Comparison of ENCODE assay signal across 8 mouse cellular contexts in genomic region chr12:113154747-113155075, GRCm38 (mm10). TPM values are rescaled to one million over a fixed set of nuclear protein-coding genes. Genes with fewer than 3 reads are reported as not detected.
DNase-seq lines count a peak whose midpoint lies in the region; ATAC-seq lines count a peak whose summit lies in the region.

No protein-coding gene starts in this region.

- no peak for ATAC-seq in megakaryocyte, adult 5-6 weeks (ENCODE audit: poor library complexity, severe bottlenecking)
- no peak for ATAC-seq in forebrain, embryonic 13.5 days
- no peak for ATAC-seq in limb, embryonic 13.5 days (ENCODE audit: low FRiP score, low read depth)
- ATAC-seq in stomach, embryonic 14.5 days (ENCODE audit: insufficient number of reproducible peaks, insufficient read depth, low FRiP score, low read depth) = no peak

- H3K4me2 ChIP-seq in forebrain, embryonic 13.5 days = peak overlapping the region; percentile 92
- peak overlapping the region; percentile 90 for H3K4me2 ChIP-seq in limb, embryonic 13.5 days (replicated peaks)
- peak overlapping the region; percentile 87 for H3K4me2 ChIP-seq in stomach, embryonic 14.5 days (replicated peaks; ENCODE audit: low read depth, low read length)

- H3K36me3 ChIP-seq in megakaryocyte, embryonic 14.5 days (replicated peaks; ENCODE audit: low read length) = peaks cover 15% of the 10 kb centered on the region
- H3K36me3 ChIP-seq in forebrain, embryonic 13.5 days (ENCODE audit: poor library complexity, severe bottlenecking) = no peaks in the 10 kb centered on the region
- peaks cover 9% of the 10 kb centered on the region for H3K36me3 ChIP-seq in limb, embryonic 13.5 days
- H3K36me3 ChIP-seq in stomach, embryonic 14.5 days (ENCODE audit: control insufficient read depth, insufficient read depth, low read length) = no peaks in the 10 kb centered on the region

- no peaks in the 10 kb centered on the region for H3K9me3 ChIP-seq in megakaryocyte, embryonic 14.5 days
- no peaks in the 10 kb centered on the region for H3K9me3 ChIP-seq in forebrain, embryonic 13.5 days (replicated peaks)
- no peaks in the 10 kb centered on the region for H3K9me3 ChIP-seq in limb, embryonic 13.5 days
- no peaks in the 10 kb centered on the region for H3K9me3 ChIP-seq in stomach, embryonic 14.5 days (ENCODE audit: control insufficient read depth, low read depth, low read length)

- H3K27me3 ChIP-seq in megakaryocyte, embryonic 14.5 days (replicated peaks) = peaks cover 32% of the 10 kb centered on the region
- H3K27me3 ChIP-seq in forebrain, embryonic 13.5 days = peaks cover 38% of the 10 kb centered on the region
- peaks cover 44% of the 10 kb centered on the region for H3K27me3 ChIP-seq in limb, embryonic 13.5 days
- 0 out of 2 replicates have a peak, but pooled peaks cover 3% of the 10 kb centered on the region for H3K27me3 ChIP-seq in stomach, embryonic 14.5 days (ENCODE audit: control insufficient read depth, insufficient read depth, low read length)

- no peak for DNase-seq in c-Kit-positive CD71-positive TER-119-positive erythroid progenitor cells, embryonic 14.5 days (ENCODE audit: low spot score)
- no peak for DNase-seq in MN1 (ENCODE audit: low spot score)
- DNase-seq in gastrocnemius, adult 8-10 months (ENCODE audit: low spot score in 2 of 2) = no peak

- H3K27ac ChIP-seq in forebrain, embryonic 13.5 days = no peak overlapping the region
- no peak overlapping the region for H3K27ac ChIP-seq in limb, embryonic 13.5 days
- peak overlapping the region; percentile 80; the same call in 1 of the 2 replicates for H3K27ac ChIP-seq in stomach, embryonic 14.5 days (ENCODE audit: low read length)

- H3K4me3 ChIP-seq in megakaryocyte, embryonic 14.5 days (replicated peaks) = peak overlapping the region; percentile 97
- peak overlapping the region; percentile 61; the same call in 1 of the 2 replicates for H3K4me3 ChIP-seq in forebrain, embryonic 13.5 days
- H3K4me3 ChIP-seq in limb, embryonic 13.5 days = peak overlapping the region; percentile 65
- peak overlapping the region; percentile 34; the same call in 1 of the 2 replicates for H3K4me3 ChIP-seq in stomach, embryonic 14.5 days (ENCODE audit: low read depth, low read length)

- peaks cover 62% of the 10 kb centered on the region for H3K4me1 ChIP-seq in megakaryocyte, embryonic 14.5 days
- peaks cover 35% of the 10 kb centered on the region for H3K4me1 ChIP-seq in forebrain, embryonic 13.5 days
- H3K4me1 ChIP-seq in limb, embryonic 13.5 days = peaks cover 33% of the 10 kb centered on the region
- H3K4me1 ChIP-seq in stomach, embryonic 14.5 days (ENCODE audit: control insufficient read depth, insufficient read depth, low read length) = peaks cover 13% of the 10 kb centered on the region

- H3K9ac ChIP-seq in forebrain, embryonic 13.5 days = no peak overlapping the region
- peak overlapping the region; percentile 70; the same call in 1 of the 2 replicates for H3K9ac ChIP-seq in limb, embryonic 13.5 days
- H3K9ac ChIP-seq in stomach, embryonic 14.5 days (replicated peaks; ENCODE audit: low read depth, low read length) = no peak overlapping the region

- 80% methylated on average over 6 of the region's 6 CpGs for WGBS in forebrain, embryonic 13.5 days
- 73% methylated on average over 6 of the region's 6 CpGs for WGBS in limb, embryonic 13.5 days
- WGBS in stomach, embryonic 14.5 days = 77% methylated on average over 6 of the region's 6 CpGs

RNA-seq across cellular contexts. Expression of gene Tedc1, which starts 1.5 kb away (rescaled TPM):
- polyA plus RNA-seq in megakaryocyte, embryonic 14.5 days (2012; ENCODE audit: insufficient read depth, low replicate concordance) = 2.0 and 7.6 TPM in 2 replicates
- 3.6 and 3.7 TPM in 2 replicates for total RNA-seq in megakaryocyte, adult 5-6 weeks (2015)
- 12.3 and 13.0 TPM in 2 replicates for total RNA-seq in megakaryocyte, adult 5-6 weeks (2017)
- 32.2 and 41.2 TPM in 2 replicates for polyA plus RNA-seq in forebrain, embryonic 13.5 days (2015; fragmentation: Nextera tagmentation; extraction: Ambion mirVana)
- polyA plus RNA-seq in limb, embryonic 13.5 days (2015; fragmentation: Nextera tagmentation; extraction: Ambion mirVana) = 35.5 and 36.6 TPM in 2 replicates
- polyA plus RNA-seq in stomach, embryonic 14.5 days (2014; fragmentation: Nextera tagmentation; extraction: Ambion mirVana) = 29.2 and 34.7 TPM in 2 replicates
- under 1 TPM in 1 of 4 experiments, not detected in 3; 0.22 TPM for total RNA-seq in gastrocnemius, adult 8-10 months (2022)

RNA-seq across cellular contexts. Expression of gene Crip1, which starts 8.6 kb away (rescaled TPM):
- 12.3 and 39.8 TPM in 2 replicates for polyA plus RNA-seq in megakaryocyte, embryonic 14.5 days (2012; ENCODE audit: insufficient read depth, low replicate concordance)
- total RNA-seq in megakaryocyte, adult 5-6 weeks (2015) = 2,464 and 2,556 TPM in 2 replicates
- total RNA-seq in megakaryocyte, adult 5-6 weeks (2017) = 1,998 and 2,176 TPM in 2 replicates
- polyA plus RNA-seq in forebrain, embryonic 13.5 days (2015; fragmentation: Nextera tagmentation; extraction: Ambion mirVana) = 35.9 and 40.0 TPM in 2 replicates
- 147 and 154 TPM in 2 replicates for polyA plus RNA-seq in limb, embryonic 13.5 days (2015; fragmentation: Nextera tagmentation; extraction: Ambion mirVana)
- 233 and 261 TPM in 2 replicates for polyA plus RNA-seq in stomach, embryonic 14.5 days (2014; fragmentation: Nextera tagmentation; extraction: Ambion mirVana)
- total RNA-seq in gastrocnemius, adult 8-10 months (2022) = 10 to 100 TPM; 53.0 to 78.6 (median 58.5) TPM

RNA-seq across cellular contexts. Expression of gene Crip2, which starts 14.7 kb away (rescaled TPM):
- 6.1 and 14.4 TPM in 2 replicates for polyA plus RNA-seq in megakaryocyte, embryonic 14.5 days (2012; ENCODE audit: insufficient read depth, low replicate concordance)
- 0.38 and 2.0 TPM in 2 replicates for total RNA-seq in megakaryocyte, adult 5-6 weeks (2015)
- total RNA-seq in megakaryocyte, adult 5-6 weeks (2017) = 2.1 TPM in 1 of 2 replicates, not detected in the other
- polyA plus RNA-seq in forebrain, embryonic 13.5 days (2015; fragmentation: Nextera tagmentation; extraction: Ambion mirVana) = 314 and 328 TPM in 2 replicates
- 70.0 and 70.4 TPM in 2 replicates for polyA plus RNA-seq in limb, embryonic 13.5 days (2015; fragmentation: Nextera tagmentation; extraction: Ambion mirVana)
- 118 and 124 TPM in 2 replicates for polyA plus RNA-seq in stomach, embryonic 14.5 days (2014; fragmentation: Nextera tagmentation; extraction: Ambion mirVana)
- 10 to 100 TPM; 22.0 to 27.4 (median 24.3) TPM for total RNA-seq in gastrocnemius, adult 8-10 months (2022)

RNA-seq across cellular contexts. Expression of gene Tmem121, which starts 31.0 kb away (rescaled TPM):
- polyA plus RNA-seq in megakaryocyte, embryonic 14.5 days (2012; ENCODE audit: insufficient read depth, low replicate concordance) = not detected in 2 replicates
- 0.69 TPM in 1 of 2 replicates, not detected in the other for total RNA-seq in megakaryocyte, adult 5-6 weeks (2015)
- not detected in 2 replicates for total RNA-seq in megakaryocyte, adult 5-6 weeks (2017)
- polyA plus RNA-seq in forebrain, embryonic 13.5 days (2015; fragmentation: Nextera tagmentation; extraction: Ambion mirVana) = 23.9 and 27.8 TPM in 2 replicates
- polyA plus RNA-seq in limb, embryonic 13.5 days (2015; fragmentation: Nextera tagmentation; extraction: Ambion mirVana) = 21.2 and 23.4 TPM in 2 replicates
- polyA plus RNA-seq in stomach, embryonic 14.5 days (2014; fragmentation: Nextera tagmentation; extraction: Ambion mirVana) = 6.3 and 7.2 TPM in 2 replicates
- not detected for total RNA-seq in gastrocnemius, adult 8-10 months (2022)

RNA-seq across cellular contexts. Expression of gene Mta1, which starts 56.6 kb away (rescaled TPM):
- polyA plus RNA-seq in megakaryocyte, embryonic 14.5 days (2012; ENCODE audit: insufficient read depth, low replicate concordance) = 120 and 145 TPM in 2 replicates
- total RNA-seq in megakaryocyte, adult 5-6 weeks (2015) = 32.0 and 35.5 TPM in 2 replicates
- 14.5 and 21.4 TPM in 2 replicates for total RNA-seq in megakaryocyte, adult 5-6 weeks (2017)
- 19.5 and 20.2 TPM in 2 replicates for polyA plus RNA-seq in forebrain, embryonic 13.5 days (2015; fragmentation: Nextera tagmentation; extraction: Ambion mirVana)
- 17.8 and 18.7 TPM in 2 replicates for polyA plus RNA-seq in limb, embryonic 13.5 days (2015; fragmentation: Nextera tagmentation; extraction: Ambion mirVana)
- 18.7 and 21.8 TPM in 2 replicates for polyA plus RNA-seq in stomach, embryonic 14.5 days (2014; fragmentation: Nextera tagmentation; extraction: Ambion mirVana)
- 10 to 100 TPM; 38.7 to 43.3 (median 41.8) TPM for total RNA-seq in gastrocnemius, adult 8-10 months (2022)

Comparison
In these comparisons a context has a peak if more than half of its experiments do, and no peak if none do; other contexts are left out.
1. H3K4me3 ChIP-seq: peak in every context shown above with its lines; median percentile 97 in megakaryocyte, embryonic 14.5 days; 65 in limb, embryonic 13.5 days; 61 in forebrain, embryonic 13.5 days; 34 in stomach, embryonic 14.5 days.